Mouse (Mus musculus) liver, embryonic 14.5 days (tissue): ENCODE measurements around the gene Kcnj6.

Source experiments
- CTCF ChIP-seq: IDR thresholded peaks from 2 replicates; pipeline ENCODE4 v1.5.1; 2016; ENCODE audit warnings: antibody characterized with exemption, low read depth, control low read depth
- EP300 ChIP-seq: IDR thresholded peaks from 2 replicates; pipeline ENCODE4 v1.6.1; 2016; ENCODE audit warnings: antibody characterized with exemption, low read depth

- peak; percentile 50 for TF ChIP-seq CTCF
- TF ChIP-seq EP300 = no peak
These were observed 213.8 kb downstream of the Kcnj6 start for GRCm38 (mm10) chr16:94783696-94784095.
